Mouse (Mus musculus) heart, adult 2 months (tissue): ENCODE measurements at regions not wholly inside any gene's neighbourhood (a gene's known extent, or its start where the extent isn't known, plus 50 kb on each side); places are given as distances from the start of the nearest gene placed in this dataset.

Experiments
- CTCF ChIP-seq: fragments of 200-600 bp; IDR thresholded peaks from 2 replicates; pipeline ENCODE4 v1.8.1; 2022; ENCODE audit warnings: antibody characterized with exemption, mild to moderate bottlenecking, moderate library complexity
- EP300 ChIP-seq: fragments of 200-500 bp; IDR thresholded peaks from 2 replicates; pipeline ENCODE4 v1.6.1; 2011; ENCODE audit warnings: low read depth, low read length, control low read depth; ENCODE audit not compliant: insufficient read depth
- POLR2A ChIP-seq: fragments of 200-500 bp; IDR thresholded peaks from 2 replicates; pipeline ENCODE4 v1.6.1; 2011; ENCODE audit warnings: mild to moderate bottlenecking, low read depth, low read length, control low read depth; ENCODE audit not compliant: insufficient read depth

GRCm38 (mm10) chr11:82619418-82619817 is 144.7 kb downstream of the Cct6b start:
- TF ChIP-seq EP300 (no peak), CTCF (peak; percentile 36), POLR2A (no peak)
